Mouse (Mus musculus) heart, adult 2 months (tissue): ENCODE results near the gene Zc3h8. TPM values are rescaled to one million over a fixed set of nuclear protein-coding genes. Genes with fewer than 3 reads are reported as not detected.
A peak's percentile ranks its signal among the peaks of the same experiment; 100 is the strongest.

Experiments used
- DNase-seq, 2 experiments: peaks; one replicate each; pipeline ENCODE4 v3.0.0; 2021
- H3K27ac ChIP-seq: fragments of 200-600 bp; 2 replicates; pipeline ENCODE4 v1.8.1; 2022
- H3K27me3 ChIP-seq: fragments of 200-500 bp; 2 replicates; pipeline ENCODE4 v1.6.1; 2012; ENCODE audit warnings: mild to moderate bottlenecking, low read length, inconsistent platforms, mixed read lengths; ENCODE audit not compliant: control insufficient read depth, insufficient read depth
- H3K36me3 ChIP-seq: fragments of 200-500 bp; 2 replicates; pipeline ENCODE4 v1.6.1; 2012; ENCODE audit warnings: low read length, inconsistent platforms; ENCODE audit not compliant: control insufficient read depth, insufficient read depth
- H3K4me1 ChIP-seq: fragments of 200-500 bp; 2 replicates; pipeline ENCODE4 v1.6.1; 2011; ENCODE audit warnings: low read length; ENCODE audit not compliant: control insufficient read depth, insufficient read depth
- H3K4me3 ChIP-seq: fragments of 200-600 bp; 2 replicates; pipeline ENCODE4 v1.8.1; 2022
- H3K79me2 ChIP-seq: fragments of 200-500 bp; replicated peaks from 2 replicates; pipeline ENCODE4 v1.6.1; 2012; ENCODE audit warnings: mild to moderate bottlenecking, inconsistent platforms, low read length, moderate library complexity, mixed read lengths; ENCODE audit not compliant: control insufficient read depth, insufficient read depth
- H3K9ac ChIP-seq: fragments of 200-500 bp; 2 replicates; pipeline ENCODE4 v1.6.1; 2012; ENCODE audit warnings: low read depth, mild to moderate bottlenecking, control low read depth, inconsistent platforms, low read length, mixed read lengths
- CTCF ChIP-seq: fragments of 200-600 bp; IDR thresholded peaks from 2 replicates; pipeline ENCODE4 v1.8.1; 2022; ENCODE audit warnings: antibody characterized with exemption, mild to moderate bottlenecking, moderate library complexity
- EP300 ChIP-seq: fragments of 200-500 bp; IDR thresholded peaks from 2 replicates; pipeline ENCODE4 v1.6.1; 2011; ENCODE audit warnings: low read depth, low read length, control low read depth; ENCODE audit not compliant: insufficient read depth
- POLR2A ChIP-seq: fragments of 200-500 bp; IDR thresholded peaks from 2 replicates; pipeline ENCODE4 v1.6.1; 2011; ENCODE audit warnings: mild to moderate bottlenecking, low read depth, low read length, control low read depth; ENCODE audit not compliant: insufficient read depth
- WGBS: fragments of 180-500 bp; shearing (Covaris S2); methylation state at CpG from one replicate; pipeline ENCODE4 v1.1.7; 2018; 5-methylcytosine and 5-hydroxymethylcytosine counted together
- intact Hi-C: fragments of 180-260 bp; cut with DNase I; formaldehyde crosslinking; loops from one replicate; pipeline ENCODE4 v1.15.1; 2025
- long read RNA-seq: library from polyadenylated mRNA; stranded (forward); transcript quantifications from one replicate; pipeline ENCODE4 v2.0.0, GENCODE M21; 2021
- polyA plus RNA-seq: library from polyadenylated mRNA; depleted of rRNA; stranded (reverse); fragments of >200 nt; gene quantifications from 2 replicates; pipeline ENCODE4 v1.2.3, GENCODE M21; 2012; rRNA removed
- total RNA-seq, 2 experiments: library from RNA; stranded (reverse); gene quantifications; 2 replicates each; pipeline ENCODE4 v1.2.3; 2021

Zc3h8 gene
- total RNA-seq (1 to 10 TPM; 5.9 to 8.3 TPM), polyA plus RNA-seq (1.6 and 4.1 TPM in 2 replicates)
- long read RNA-seq, transcript Zc3h8-201 (9 exons, 1,624 nt), result major isoform, 6 of 8 reads
- long read RNA-seq, partial matches to known transcripts, result 0 of 8 reads
- long read RNA-seq, other reads (novel, unspliced or antisense), result 2 of 8 reads

DNA sequence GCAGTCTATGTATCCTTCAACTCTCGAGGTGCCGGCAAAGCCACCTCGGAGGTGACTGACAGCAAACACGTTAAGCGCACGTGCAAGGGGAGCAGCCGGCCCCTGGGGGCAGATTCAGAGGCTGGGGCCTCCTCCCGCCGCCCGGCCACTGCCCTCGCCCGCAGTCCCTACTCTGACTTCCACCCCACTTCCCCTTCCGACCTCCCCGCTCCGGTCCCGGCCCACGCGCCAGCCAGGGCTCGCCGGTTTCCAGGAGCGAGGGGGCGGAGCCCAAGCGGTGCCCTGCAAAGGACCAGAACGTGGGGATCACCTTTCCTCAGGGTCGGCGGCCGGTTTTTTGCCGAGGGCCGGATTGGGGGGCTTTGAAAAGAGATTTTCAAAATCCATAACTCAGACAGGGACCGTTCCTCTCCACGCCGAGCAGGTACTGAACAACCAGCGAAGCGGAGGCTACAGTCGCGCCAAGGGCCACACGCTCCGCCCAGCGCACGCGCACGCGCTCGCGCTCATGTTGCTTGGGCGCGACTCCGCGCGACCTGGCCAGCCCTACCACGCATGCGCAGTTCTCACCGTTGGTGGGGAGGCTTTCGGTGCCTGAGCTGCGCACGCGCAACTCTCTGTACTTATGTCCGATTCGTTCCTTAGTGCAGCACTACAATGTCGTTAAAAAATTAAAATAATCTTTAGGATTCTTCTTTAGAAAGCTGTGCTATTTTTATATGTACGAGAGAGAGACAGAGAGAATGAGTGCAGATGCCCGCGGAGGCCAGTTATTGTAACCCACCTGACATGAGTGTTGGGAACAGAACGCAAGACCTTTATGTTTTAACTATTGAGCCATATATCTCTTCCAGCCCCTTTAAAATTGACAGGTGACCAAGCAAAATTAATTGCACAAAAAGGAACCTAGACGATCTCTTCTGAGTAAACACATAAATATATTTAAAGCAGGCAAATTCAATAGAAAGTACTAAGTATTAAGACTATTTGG is at the start of gene Zc3h8:
Gene Zc3h8, minus strand, starts transcription at position 540 of the 991 bp plus-strand sequence.
- Histone ChIP-seq H3K4me3 (peak within 1 kb of the TSS; percentile 76), H3K4me1 (no peaks in the 10 kb centered on the region), H3K79me2 (peaks cover 1% of the 10 kb centered on the region; the same call in 1 of the 2 replicates), H3K27ac (peak within 1 kb of the TSS; percentile 83), H3K9ac (peak within 1 kb of the TSS; percentile 68), H3K27me3 (no peaks in the 10 kb centered on the region), H3K36me3 (no peaks in the 10 kb centered on the region)
- intact Hi-C loops, result loop anchor here (1.0 to 5.0 kb wide), 2 partner anchors 23 to 257 kb away; partner anchors contain the start of genes Anapc1, Gm10762 and Zc3h6
- DNase-seq, result peak; percentile 96 to 98
- WGBS, result 1% methylated on average over 65 of the region's 65 CpGs
- no peak for TF ChIP-seq CTCF
- TF ChIP-seq POLR2A, result peak; percentile 87

DNA sequence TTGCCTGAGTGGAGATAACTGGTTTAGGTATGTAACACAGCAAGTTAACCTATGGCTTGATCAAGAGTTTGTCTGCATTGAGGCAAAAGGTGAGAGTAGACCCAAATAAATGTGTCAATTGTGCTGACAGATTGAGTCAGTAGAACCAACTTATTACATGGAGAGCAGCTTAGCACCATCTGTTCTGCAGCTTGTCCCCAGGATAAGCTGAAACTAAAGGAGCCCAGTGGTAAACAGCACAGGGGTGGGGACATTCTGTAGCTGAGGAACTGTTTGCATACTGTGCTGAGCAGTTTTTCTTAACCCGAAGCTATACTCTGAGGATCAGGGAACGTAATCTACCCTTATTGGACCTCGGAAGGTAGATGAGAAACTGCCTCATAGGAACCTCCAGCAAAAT is 40.9 kb upstream of the Zc3h8 start:
- H3K4me1 ChIP-seq, result no peaks in the 10 kb centered on the region
- H3K4me3 ChIP-seq, result no peak overlapping the region
- no peaks in the 10 kb centered on the region for H3K36me3 ChIP-seq
- 92% methylated on average over 3 of the region's 3 CpGs for WGBS
- no peak for DNase-seq
- TF ChIP-seq EP300 (no peak), POLR2A (no peak), CTCF (no peak)
- intact Hi-C loops, result no loop called here
- H3K27me3 ChIP-seq, result no peaks in the 10 kb centered on the region
- no peaks in the 10 kb centered on the region for H3K79me2 ChIP-seq
- no peak overlapping the region for H3K27ac ChIP-seq
- H3K9ac ChIP-seq, result no peak overlapping the region

- intact Hi-C loops, result no loop called here
- no peaks in the 10 kb centered on the region for H3K27me3 ChIP-seq
- H3K4me1 ChIP-seq, result peaks cover 2% of the 10 kb centered on the region
- DNase-seq, result no peak
- H3K36me3 ChIP-seq, result no peaks in the 10 kb centered on the region; the same call in none of the 2 replicates
- no peak overlapping the region for H3K4me3 ChIP-seq
- H3K9ac ChIP-seq, result no peak overlapping the region
- no peak overlapping the region for H3K27ac ChIP-seq
- TF ChIP-seq POLR2A (no peak), EP300 (no peak), CTCF (no peak)
- WGBS, result 84% methylated on average over 4 of the region's 4 CpGs
- H3K79me2 ChIP-seq, result no peaks in the 10 kb centered on the region; the same call in 1 of the 2 replicates
Observed at GRCm38 (mm10) chr2:128975572-128975971, 31.7 kb upstream of the Zc3h8 start.

GRCm38 (mm10) chr2:128972301-128972700 is 28.4 kb upstream of the Zc3h8 start:
- H3K79me2 ChIP-seq, result no peaks in the 10 kb centered on the region; the same call in 1 of the 2 replicates
- DNase-seq, result no peak
- H3K4me1 ChIP-seq, result peaks cover 2% of the 10 kb centered on the region
- intact Hi-C loops, result no loop called here
- no peak for TF ChIP-seq CTCF
- TF ChIP-seq EP300, result no peak
- TF ChIP-seq POLR2A, result no peak
- no peaks in the 10 kb centered on the region for H3K27me3 ChIP-seq
- H3K27ac ChIP-seq, result peak overlapping the region; percentile 39
- H3K9ac ChIP-seq, result no peak overlapping the region
- no peaks in the 10 kb centered on the region; the same call in none of the 2 replicates for H3K36me3 ChIP-seq
- no peak overlapping the region for H3K4me3 ChIP-seq

- H3K27me3 ChIP-seq, result no peaks in the 10 kb centered on the region
- H3K4me3 ChIP-seq, result peak overlapping the region; percentile 99
- peaks cover 4% of the 10 kb centered on the region for H3K4me1 ChIP-seq
- intact Hi-C loops, result loop anchor here (5.0 kb wide), 3 partner anchors 99 to 329 kb away; partner anchors contain the start of genes Chchd5, Ckap2l and Ttl
- H3K9ac ChIP-seq, result no peak overlapping the region
- TF ChIP-seq EP300 (no peak), CTCF (no peak), POLR2A (no peak)
- H3K36me3 ChIP-seq, result no peaks in the 10 kb centered on the region; the same call in none of the 2 replicates
- no peak for DNase-seq
- no peaks in the 10 kb centered on the region; the same call in 1 of the 2 replicates for H3K79me2 ChIP-seq
- H3K27ac ChIP-seq, result peak overlapping the region; percentile 98
Observed at GRCm38 (mm10) chr2:128968475-128969083, 24.7 kb upstream of the Zc3h8 start.
